ENCODE assay signal across 8 mouse cellular contexts in the genomic region with DNA sequence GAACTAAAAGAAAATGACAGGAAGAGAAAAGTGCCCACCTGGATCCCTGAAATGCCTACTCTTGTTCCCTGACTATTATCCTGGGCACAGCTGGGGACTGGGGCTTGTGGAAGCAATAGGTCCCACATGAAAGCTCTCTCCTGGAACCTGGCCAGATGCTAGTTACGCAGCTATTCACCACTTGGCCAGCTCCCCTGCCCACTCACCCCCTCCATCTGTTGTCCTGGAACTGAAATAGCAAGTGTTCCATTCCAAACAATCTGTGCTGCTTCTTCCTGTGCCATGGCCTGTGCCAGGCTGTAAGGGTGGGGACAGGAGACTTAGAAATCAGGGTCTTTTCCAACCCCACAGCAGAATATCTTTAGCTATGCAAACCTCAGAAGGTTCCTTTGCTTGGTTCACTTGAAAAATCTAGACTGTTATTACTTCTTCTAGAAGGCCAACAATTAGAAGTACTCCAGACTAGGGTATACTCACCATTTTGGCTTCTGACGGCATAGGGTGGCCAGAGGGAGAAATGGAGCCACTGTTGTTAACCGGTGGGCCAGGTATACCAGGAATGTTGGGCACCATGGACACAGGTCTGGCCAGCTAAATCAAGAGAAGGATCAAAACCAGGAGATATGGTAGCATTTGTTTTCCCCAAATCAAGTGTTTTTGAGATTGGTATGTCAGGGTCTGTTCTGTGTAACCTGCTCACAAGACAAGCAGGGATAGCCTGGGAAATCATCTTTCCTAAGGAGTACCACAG. TPM values are rescaled to one million over a fixed set of nuclear protein-coding genes. Genes with fewer than 3 reads are reported as not detected.
A peak's percentile ranks its signal among the peaks of the same experiment; 100 is the strongest.
DNase-seq lines count a peak whose midpoint lies in the region; ATAC-seq lines count a peak whose summit lies in the region.
"Had no signal": no experiment of that assay in that cellular context is flagged by ENCODE, and none has a peak within 500 bp of the region (broad histone marks: within the 10 kb centered on the region; RNA-seq: fewer than 3 reads in every experiment).

No protein-coding gene starts in this region.

- peak; percentile 89 for ATAC-seq in forebrain, embryonic 15.5 days (replicated peaks)
- ATAC-seq in intestine, embryonic 16.5 days = no peak

- WGBS in forebrain, embryonic 15.5 days = 62% methylated on average over 3 of the region's 3 CpGs
- WGBS in intestine, embryonic 16.5 days = 83% methylated on average over 3 of the region's 3 CpGs

- intact Hi-C loops in left cerebral cortex, postnatal 25 days (cut with DNase I) = loop anchor here (2.0 kb wide), 2 partner anchors 78 to 124 kb away; a partner anchor contains a TSS

- peaks cover 42% of the 10 kb centered on the region for H3K36me3 ChIP-seq in forebrain, embryonic 15.5 days
- H3K36me3 ChIP-seq in intestine, embryonic 16.5 days (ENCODE audit: control insufficient read depth, insufficient read depth, low read length) = peaks cover 23% of the 10 kb centered on the region

- H3K4me2 ChIP-seq in forebrain, embryonic 15.5 days (replicated peaks) = no peak overlapping the region
- H3K4me2 ChIP-seq in intestine, embryonic 16.5 days (ENCODE audit: low read depth, low read length) = no peak overlapping the region

- peak overlapping the region; percentile 89 for H3K27ac ChIP-seq in forebrain, embryonic 15.5 days (replicated peaks)
- H3K27ac ChIP-seq in intestine, embryonic 16.5 days (ENCODE audit: low read length) = no peak overlapping the region

- no peaks in the 10 kb centered on the region for H3K27me3 ChIP-seq in forebrain, embryonic 15.5 days
- no peaks in the 10 kb centered on the region for H3K27me3 ChIP-seq in intestine, embryonic 16.5 days (replicated peaks; ENCODE audit: control insufficient read depth, insufficient read depth, low read length)

- no peaks in the 10 kb centered on the region for H3K9me3 ChIP-seq in forebrain, embryonic 15.5 days
- H3K9me3 ChIP-seq in intestine, embryonic 16.5 days (ENCODE audit: control insufficient read depth, low read length) = no peaks in the 10 kb centered on the region

- DNase-seq in NIH3T3 (ENCODE audit: low read depth) = peak; percentile 65
- DNase-seq in adrenal gland, adult 2 months = peak; percentile 60
- DNase-seq in heart, postnatal 4 days = peak; percentile 80
- peak; percentile 86 to 97 for DNase-seq in left cerebral cortex, postnatal 25 days (ENCODE audit: low spot score in 2 of 2)
- peak; percentile 58 for DNase-seq in right cerebral cortex, postnatal 4 days

- H3K4me1 ChIP-seq in forebrain, embryonic 15.5 days = peaks cover 15% of the 10 kb centered on the region
- H3K4me1 ChIP-seq in intestine, embryonic 16.5 days (ENCODE audit: control insufficient read depth, insufficient read depth, low read length) = no peaks in the 10 kb centered on the region

- H3K4me3 ChIP-seq in forebrain, embryonic 15.5 days = no peak overlapping the region
- no peak overlapping the region for H3K4me3 ChIP-seq in intestine, embryonic 16.5 days (ENCODE audit: low read length)

- H3K9ac ChIP-seq in forebrain, embryonic 15.5 days (replicated peaks) = no peak overlapping the region
- no peak overlapping the region for H3K9ac ChIP-seq in intestine, embryonic 16.5 days (ENCODE audit: low read depth, low read length)

RNA-seq across cellular contexts. Expression of a gene that starts 22.1 kb away (rescaled TPM):
- 1 to 10 TPM in 1 of 2 experiments, under 1 TPM in 1; 0.62 to 2.1 TPM for total RNA-seq in adrenal gland, adult 2 months (2021)
- polyA plus RNA-seq in adrenal gland, adult 2 months (2012; rRNA removed) = 2.9 and 4.0 TPM in 2 replicates
- 2.4 and 2.5 TPM in 2 replicates for polyA plus RNA-seq in forebrain, embryonic 15.5 days (2015; fragmentation: Nextera tagmentation; extraction: Ambion mirVana)
- 1 to 10 TPM; 2.6 to 3.0 TPM for total RNA-seq in heart, postnatal 4 days (2021)
- total RNA-seq in left cerebral cortex, postnatal 25 days (2021) = 1 to 10 TPM; 2.6 to 2.7 TPM
- 1.8 and 1.9 TPM in 2 replicates for polyA plus RNA-seq in intestine, embryonic 16.5 days (2015; fragmentation: Nextera tagmentation; extraction: Ambion mirVana)

RNA-seq across cellular contexts. Expression of a gene that starts 28.9 kb away (rescaled TPM):
- total RNA-seq in adrenal gland, adult 2 months (2021) = 10 to 100 TPM; 30.5 to 32.5 TPM
- polyA plus RNA-seq in adrenal gland, adult 2 months (2012; rRNA removed) = 60.7 and 64.1 TPM in 2 replicates
- polyA plus RNA-seq in forebrain, embryonic 15.5 days (2015; fragmentation: Nextera tagmentation; extraction: Ambion mirVana) = 102 and 103 TPM in 2 replicates
- 10 to 100 TPM; 58.6 to 58.9 TPM for total RNA-seq in heart, postnatal 4 days (2021)
- 10 to 100 TPM; 26.9 to 28.8 TPM for total RNA-seq in left cerebral cortex, postnatal 25 days (2021)
- 91.3 and 105 TPM in 2 replicates for polyA plus RNA-seq in intestine, embryonic 16.5 days (2015; fragmentation: Nextera tagmentation; extraction: Ambion mirVana)

RNA-seq across cellular contexts. Expression of a gene that starts 30.0 kb away (rescaled TPM):
- 10 to 100 TPM in 1 of 2 experiments, 1 to 10 TPM in 1; 5.2 to 15.1 TPM for total RNA-seq in adrenal gland, adult 2 months (2021)
- 10.6 and 12.0 TPM in 2 replicates for polyA plus RNA-seq in adrenal gland, adult 2 months (2012; rRNA removed)
- 55.3 and 55.9 TPM in 2 replicates for polyA plus RNA-seq in forebrain, embryonic 15.5 days (2015; fragmentation: Nextera tagmentation; extraction: Ambion mirVana)
- total RNA-seq in heart, postnatal 4 days (2021) = 1 to 10 TPM; 5.4 to 6.1 TPM
- 10 to 100 TPM; 93.6 to 96.2 TPM for total RNA-seq in left cerebral cortex, postnatal 25 days (2021)
- polyA plus RNA-seq in intestine, embryonic 16.5 days (2015; fragmentation: Nextera tagmentation; extraction: Ambion mirVana) = 9.2 TPM in 2 replicates

RNA-seq across cellular contexts. Expression of a gene that starts 43.3 kb away (rescaled TPM):
- total RNA-seq in adrenal gland, adult 2 months (2021) = not detected
- not detected in 2 replicates for polyA plus RNA-seq in adrenal gland, adult 2 months (2012; rRNA removed)
- 6.0 and 6.1 TPM in 2 replicates for polyA plus RNA-seq in forebrain, embryonic 15.5 days (2015; fragmentation: Nextera tagmentation; extraction: Ambion mirVana)
- total RNA-seq in heart, postnatal 4 days (2021) = 1 to 10 TPM in 1 of 2 experiments, not detected in 1; 7.3 TPM
- total RNA-seq in left cerebral cortex, postnatal 25 days (2021) = not detected
- 5.5 TPM in 1 of 2 replicates, not detected in the other for polyA plus RNA-seq in intestine, embryonic 16.5 days (2015; fragmentation: Nextera tagmentation; extraction: Ambion mirVana)
- polyA plus RNA-seq: limb, embryonic 11.5 days had no signal

Comparison
In these comparisons a context has a peak if more than half of its experiments do, and no peak if none do; other contexts are left out.
1. RNA of a gene that starts 30.0 kb away (total RNA-seq): 93.6 to 96.2 TPM in left cerebral cortex, postnatal 25 days; 5.2 to 15.1 TPM in adrenal gland, adult 2 months and 5.4 to 6.1 TPM in heart, postnatal 4 days; every median in the first group is over 4 times any median in the second.
2. Peak in every context shown above with its lines, with median percentiles within 50 percentile points of each other: DNase-seq.